Mouse (Mus musculus) mesoderm, embryonic 11.5 days (tissue): Measurements from ENCODE around the gene Mfsd11.
"Not testable (repeated sequence)": the region's sequence is repeated elsewhere in the genome, so short reads cannot be mapped to it uniquely, and the experiment has no call there.

ENCODE experiments used
- DNase-seq: peaks from one replicate; pipeline ENCODE4 v3.0.0-alpha.2; 2012; ENCODE audit warnings: low read depth, low spot score

Gene Mfsd11

GRCm38 (mm10) chr11:116847187-116848085 is 4.8 kb upstream of the Mfsd11 start:
- no peak for DNase-seq

- no peak for DNase-seq
Measured at GRCm38 (mm10) chr11:116848086-116848876, 4.0 kb upstream of the Mfsd11 start.

- DNase-seq = not testable (repeated sequence)
Measured at GRCm38 (mm10) chr11:116848877-116849178, 3.4 kb upstream of the Mfsd11 start.

DNA sequence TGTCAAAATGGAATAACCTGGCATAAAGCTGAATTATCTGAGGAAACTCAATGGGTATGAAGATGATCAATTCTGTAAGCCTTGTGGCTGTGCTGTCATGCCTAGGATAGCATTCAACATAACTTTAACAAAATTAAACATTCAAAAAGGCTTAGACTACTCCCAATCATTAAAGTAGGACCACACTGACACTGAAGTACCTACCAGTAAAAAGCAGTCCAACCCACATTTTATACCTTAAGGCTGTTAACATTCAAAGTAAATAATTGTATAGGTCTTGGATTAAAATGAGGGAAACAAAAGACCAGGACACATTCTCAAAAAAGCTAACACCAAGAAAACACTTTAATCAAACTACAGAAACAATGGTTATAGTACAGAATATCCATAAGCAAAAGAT is 2.7 kb upstream of the Mfsd11 start:
- DNase-seq = no peak

- DNase-seq = no peak
Measured at GRCm38 (mm10) chr11:116850085-116850484, 2.2 kb upstream of the Mfsd11 start.

GRCm38 (mm10) chr11:116850833-116851477 is 1.3 kb upstream of the Mfsd11 start:
- no peak for DNase-seq

DNA sequence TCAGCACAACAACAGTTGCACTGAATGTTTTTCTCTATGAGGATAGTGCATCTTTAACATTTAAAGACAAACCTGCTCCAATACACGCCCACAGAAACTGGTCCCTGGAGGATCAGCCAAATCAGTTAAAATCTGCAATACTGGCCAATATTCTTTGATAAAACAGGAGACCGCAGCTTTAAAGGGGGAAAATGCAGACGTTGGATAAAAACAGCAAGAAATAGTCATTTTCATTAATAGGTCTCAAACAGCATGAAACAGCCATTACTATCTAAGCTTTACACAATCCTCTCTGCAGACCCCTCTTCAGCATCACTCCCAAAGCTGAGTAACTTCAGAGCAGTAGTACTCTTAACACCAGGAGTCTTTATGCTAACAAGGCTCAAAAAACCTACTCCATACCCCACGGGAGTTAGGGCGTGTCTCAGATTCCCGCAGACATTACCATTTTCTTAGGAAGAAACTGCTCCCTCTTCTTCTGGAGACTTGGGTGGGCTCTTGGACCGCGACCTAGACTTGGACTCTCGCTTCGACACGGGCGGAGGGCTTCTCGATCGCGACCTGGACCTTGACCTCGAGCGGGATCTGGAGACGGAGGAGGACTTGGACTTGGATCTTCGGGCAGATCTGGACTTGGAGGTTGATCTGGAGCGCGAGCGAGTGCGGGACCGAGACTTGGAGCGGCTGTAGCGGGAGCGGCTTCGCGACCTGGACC is 507 bp upstream of the Mfsd11 start:
- no peak for DNase-seq

DNA sequence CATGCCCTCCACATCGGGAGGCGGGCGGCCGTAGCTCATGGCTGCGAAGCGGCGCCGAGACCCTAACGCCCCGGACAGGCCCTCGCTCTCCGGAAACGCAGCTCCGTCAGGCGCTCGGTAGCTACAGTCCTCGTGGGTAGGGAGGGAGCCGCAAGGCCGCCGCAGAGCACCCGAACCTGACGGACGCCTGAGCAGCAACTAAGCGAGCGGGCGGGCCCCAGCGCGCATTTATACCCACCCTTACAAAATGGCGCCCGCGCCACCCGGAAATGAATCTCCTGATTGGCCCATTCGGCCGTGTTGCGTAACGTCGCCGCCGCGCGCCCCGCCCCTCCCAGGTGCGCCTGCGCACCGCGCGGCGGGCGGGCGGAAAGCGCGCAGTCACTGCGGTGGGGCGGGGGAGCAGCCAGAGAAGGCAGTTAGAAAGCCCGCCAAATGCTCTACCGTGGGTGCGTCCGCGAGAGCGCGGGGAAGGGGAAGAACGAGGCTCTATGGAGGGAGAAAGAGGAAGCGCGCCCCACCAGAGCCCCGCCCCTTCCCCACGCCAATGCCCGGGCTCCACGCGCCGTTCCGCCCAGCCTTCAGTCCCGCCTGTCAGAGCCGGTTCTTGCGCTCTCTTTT is 761 bp downstream of the Mfsd11 start, which contains the start of gene Srsf2:
Gene Srsf2 (minus strand): TSS at position 204 of the 621 bp plus-strand sequence.
- peak; percentile 96 for DNase-seq

DNA sequence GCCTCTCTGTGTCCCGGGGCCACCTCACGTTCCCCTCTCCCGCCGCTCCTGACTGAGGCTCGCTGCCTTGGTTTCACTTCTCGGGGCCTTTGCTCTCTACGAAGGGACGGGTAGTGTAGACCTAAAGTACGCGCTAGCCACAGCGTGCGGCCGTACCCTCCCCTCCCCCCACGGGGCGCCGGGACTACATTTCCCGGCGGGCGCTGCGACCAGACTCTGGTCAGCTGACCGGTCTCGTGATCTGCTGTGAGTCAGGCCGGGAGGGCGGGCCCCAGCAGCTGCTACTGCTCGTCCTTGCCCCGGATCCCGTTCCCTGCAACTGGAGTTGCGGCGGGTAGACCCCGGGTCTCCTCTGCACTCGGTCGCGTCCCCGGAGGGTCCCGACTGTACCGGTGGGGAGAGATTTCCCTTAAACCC is 1.3 kb downstream of the Mfsd11 start:
- DNase-seq = peak; percentile 94

- DNase-seq = no peak
Measured at GRCm38 (mm10) chr11:116854279-116854678, 2.0 kb downstream of the Mfsd11 start.

DNA sequence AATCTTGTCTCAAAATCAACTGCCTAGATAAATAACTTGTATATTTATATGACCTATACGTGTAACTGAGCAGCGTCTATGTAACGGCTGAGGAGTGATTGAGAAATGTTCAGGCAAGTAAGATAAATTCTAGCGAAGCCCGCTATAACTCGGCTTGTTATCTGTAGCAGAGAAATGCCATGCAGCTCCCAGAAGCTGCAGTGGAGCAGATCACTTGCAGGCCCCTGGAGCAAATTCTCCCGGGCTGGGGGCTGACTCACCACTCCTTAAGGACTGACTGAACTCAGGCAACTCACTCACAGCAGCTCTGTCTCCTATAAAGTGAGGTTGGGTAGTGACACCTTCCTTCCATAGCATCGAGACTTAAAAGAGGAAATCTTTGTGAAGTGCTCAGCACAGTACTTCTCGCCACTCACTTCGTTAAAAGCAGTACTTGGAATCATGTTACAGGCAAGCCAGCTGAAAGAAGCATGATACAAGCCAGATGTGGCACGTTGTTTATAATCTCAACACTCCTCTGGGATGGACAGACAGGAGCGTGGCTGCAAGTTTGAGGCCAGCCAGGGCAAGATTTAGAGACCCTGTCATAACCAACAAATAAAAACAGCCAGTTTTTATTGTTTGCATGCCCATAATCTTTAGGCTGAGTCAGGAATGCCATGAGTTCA is 5.1 kb downstream of the Mfsd11 start:
- no peak for DNase-seq

- no peak for DNase-seq
Measured at GRCm38 (mm10) chr11:116864444-116864843, 12.2 kb downstream of the Mfsd11 start.

GRCm38 (mm10) chr11:116865945-116866585 is 13.8 kb downstream of the Mfsd11 start:
- DNase-seq = no peak

GRCm38 (mm10) chr11:116868129-116868528 is 15.9 kb downstream of the Mfsd11 start:
- no peak for DNase-seq

GRCm38 (mm10) chr11:116869223-116869622 is 17.0 kb downstream of the Mfsd11 start:
- DNase-seq = no peak

DNA sequence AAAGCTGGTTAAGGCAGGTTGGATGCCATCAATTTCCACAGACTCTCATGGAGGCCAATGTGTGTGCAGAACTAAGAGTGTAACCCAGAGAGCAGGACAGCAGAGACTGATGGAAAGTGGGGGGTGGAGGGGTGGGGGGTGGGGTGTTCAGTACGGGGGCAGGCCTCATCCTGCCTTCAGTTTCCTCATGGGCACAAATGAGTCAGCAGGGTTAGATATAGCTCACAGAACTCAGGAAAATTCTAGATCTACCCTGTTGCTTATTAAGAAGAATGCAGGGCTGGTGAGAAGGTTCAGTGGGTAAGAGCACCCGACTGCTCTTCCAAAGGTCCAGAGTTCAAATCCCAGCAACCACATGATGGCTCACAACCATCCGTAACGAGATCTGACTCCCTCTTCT is 17.4 kb downstream of the Mfsd11 start:
- DNase-seq = no peak

DNA sequence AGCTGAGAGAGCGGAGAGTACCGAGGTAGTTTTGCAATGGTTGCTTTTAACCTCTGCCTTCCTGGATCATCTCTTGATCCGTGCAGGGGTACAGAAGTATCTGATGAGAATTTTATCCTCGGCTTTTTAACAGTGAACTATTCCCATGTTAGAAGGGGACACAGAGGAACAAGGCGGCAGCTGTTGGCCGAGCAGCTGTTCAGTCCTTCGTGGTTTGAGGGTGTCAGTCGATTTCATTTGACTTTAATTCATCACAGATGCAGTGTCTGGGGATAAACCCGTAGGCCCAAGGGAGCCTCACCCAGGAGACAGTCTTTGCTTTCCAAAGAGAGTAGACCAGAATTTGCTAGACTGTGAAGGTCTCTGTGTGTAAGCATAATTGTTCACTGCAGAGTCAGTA is 19.3 kb downstream of the Mfsd11 start:
- DNase-seq = no peak

- no peak for DNase-seq
Measured at GRCm38 (mm10) chr11:116873987-116874386, 21.7 kb downstream of the Mfsd11 start.

DNA sequence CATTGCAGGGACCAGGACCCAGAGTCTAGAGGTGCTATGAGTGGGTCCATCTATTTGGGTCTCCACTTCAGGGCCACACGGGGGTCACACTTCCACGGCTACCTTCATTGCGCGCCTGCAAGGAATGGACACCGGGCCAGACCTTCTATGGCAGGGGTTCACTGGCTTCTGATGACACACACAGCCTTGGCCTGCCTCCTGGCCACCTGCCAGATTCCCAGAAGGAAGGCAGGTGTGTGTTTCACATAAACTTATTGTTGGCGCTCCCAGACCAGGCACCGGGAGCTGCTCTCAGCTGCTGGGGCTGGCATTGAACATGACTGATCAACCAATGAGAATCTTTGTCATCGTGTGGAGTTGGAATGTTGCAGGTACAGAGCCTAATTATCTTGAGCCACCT is 26.2 kb downstream of the Mfsd11 start:
- DNase-seq = no peak

- no peak for DNase-seq
Measured at GRCm38 (mm10) chr11:116880839-116881238, 28.6 kb downstream of the Mfsd11 start.
